Mouse (Mus musculus): ENCODE measurements around the gene Btbd2.

The Btbd2 gene

GRCm38 (mm10) chr10:80682003-80682402 is 25.1 kb upstream of the Btbd2 start:
- Histone ChIP-seq H3K27me3 (ENCODE audit: insufficient read depth, low read length) (no peaks in the 10 kb centered on the region), H3K4me1 (replicated peaks; ENCODE audit: low read depth, low read length) (peaks cover 41% of the 10 kb centered on the region), H3K9me3 (ENCODE audit: low read length) (no peaks in the 10 kb centered on the region), H3K36me3 (ENCODE audit: insufficient read depth, low read length) (peaks cover 32% of the 10 kb centered on the region), H3K4me3 (replicated peaks; ENCODE audit: low read length) (no peak overlapping the region)
- TF ChIP-seq POU5F1 (IDR thresholded peaks at IDR 0.05; ENCODE audit: borderline replicate concordance, low read length) (no peak), NANOG (IDR thresholded peaks at IDR 0.05; ENCODE audit: borderline replicate concordance, low read length) (no peak)

DNA sequence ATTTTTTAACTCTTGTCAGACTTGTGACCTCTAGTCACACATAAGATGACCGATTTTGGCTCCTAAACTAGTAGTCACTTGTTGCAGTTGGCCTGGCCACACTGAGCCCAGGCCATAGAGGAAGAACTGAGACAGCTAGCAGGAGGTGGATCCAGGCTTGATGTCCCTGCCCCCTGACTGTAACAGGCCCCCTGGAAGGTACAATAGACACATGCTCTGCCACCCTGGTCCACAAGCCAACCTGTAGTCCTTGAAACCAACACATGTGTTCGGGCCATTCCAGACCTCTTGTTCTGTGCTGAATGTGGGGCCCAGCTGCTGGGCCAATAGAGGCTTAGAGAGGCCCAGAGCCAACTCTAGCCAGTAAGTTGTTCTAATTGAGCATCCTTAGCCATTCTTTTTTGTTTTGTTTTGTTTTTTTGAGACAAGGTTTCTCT is 23.4 kb upstream of the Btbd2 start:
- H3K27me3 ChIP-seq (ENCODE audit: insufficient read depth, low read length): no peaks in the 10 kb centered on the region

GRCm38 (mm10) chr10:80679556-80680259 is 22.8 kb upstream of the Btbd2 start:
- TF ChIP-seq POU5F1 (IDR thresholded peaks at IDR 0.05; ENCODE audit: borderline replicate concordance, low read length) (no peak), NANOG (IDR thresholded peaks at IDR 0.05; ENCODE audit: borderline replicate concordance, low read length) (no peak), CTCF (conservative IDR thresholded peaks at IDR 0.05; ENCODE audit: low read length) (no peak)
- H3K9me3 ChIP-seq (ENCODE audit: low read length): no peaks in the 10 kb centered on the region
- H3K27me3 ChIP-seq (ENCODE audit: insufficient read depth, low read length): no peaks in the 10 kb centered on the region
- 0 out of 2 replicates have a peak overlapping the region, but pooled peaks have one; percentile 27 for H3K4me3 ChIP-seq (replicated peaks; ENCODE audit: low read length)
- peaks cover 49% of the 10 kb centered on the region for H3K4me1 ChIP-seq (replicated peaks; ENCODE audit: low read depth, low read length)
- H3K36me3 ChIP-seq (ENCODE audit: insufficient read depth, low read length): peaks cover 13% of the 10 kb centered on the region

More for the DNA sequence above, 23.4 kb upstream of the Btbd2 start:
- H3K4me3 ChIP-seq (replicated peaks; ENCODE audit: low read length): no peak overlapping the region
- H3K4me1 ChIP-seq (replicated peaks; ENCODE audit: low read depth, low read length): peaks cover 48% of the 10 kb centered on the region
- TF ChIP-seq CTCF (conservative IDR thresholded peaks at IDR 0.05; ENCODE audit: low read length) (no peak), NANOG (IDR thresholded peaks at IDR 0.05; ENCODE audit: borderline replicate concordance, low read length) (no peak), POU5F1 (IDR thresholded peaks at IDR 0.05; ENCODE audit: borderline replicate concordance, low read length) (no peak)
- H3K36me3 ChIP-seq (ENCODE audit: insufficient read depth, low read length): peaks cover 15% of the 10 kb centered on the region
- no peaks in the 10 kb centered on the region for H3K9me3 ChIP-seq (ENCODE audit: low read length)

DNA sequence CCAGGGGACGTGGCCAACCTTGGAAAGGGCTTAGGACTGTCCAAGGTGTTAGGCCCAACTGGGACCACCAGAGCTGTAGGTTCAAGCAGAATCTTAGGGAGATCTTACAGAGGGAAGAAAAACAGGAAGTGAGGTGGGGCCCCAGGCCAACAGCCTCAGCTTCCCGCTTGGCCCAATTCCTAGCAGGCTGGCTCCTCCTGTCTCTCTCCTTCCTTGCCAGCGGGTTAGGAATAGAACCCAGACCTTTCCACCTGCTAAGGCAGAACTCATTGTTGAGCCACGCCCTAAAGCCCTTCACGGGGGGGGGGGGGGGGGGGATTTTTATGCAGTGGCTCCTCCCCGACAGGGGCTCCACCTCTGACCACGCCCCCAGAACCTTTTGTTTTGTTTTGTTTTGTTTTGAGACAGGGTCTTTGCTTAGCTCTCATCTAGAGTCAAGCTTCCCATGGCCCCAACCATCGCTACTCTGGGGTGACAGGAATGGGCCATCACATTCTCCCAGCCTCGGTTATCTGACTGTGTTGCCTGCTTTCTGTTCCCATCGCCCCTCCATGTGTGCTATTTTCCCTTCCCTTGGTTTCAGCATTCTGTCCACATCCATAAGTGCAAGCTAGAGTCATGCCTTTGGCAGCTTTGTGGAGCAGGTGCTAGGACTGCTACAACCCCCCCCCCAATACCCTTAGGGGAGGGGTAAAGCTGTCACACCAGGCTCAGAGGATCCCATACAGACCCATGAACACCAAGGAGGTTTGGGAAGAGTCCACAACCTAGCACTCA is 21.9 kb upstream of the Btbd2 start:
- H3K27me3 ChIP-seq (ENCODE audit: insufficient read depth, low read length): no peaks in the 10 kb centered on the region
- no peak for TF ChIP-seq POU5F1 (IDR thresholded peaks at IDR 0.05; ENCODE audit: borderline replicate concordance, low read length)
- no peak for TF ChIP-seq NANOG (IDR thresholded peaks at IDR 0.05; ENCODE audit: borderline replicate concordance, low read length)
- no peak for TF ChIP-seq CTCF (conservative IDR thresholded peaks at IDR 0.05; ENCODE audit: low read length)
- no peaks in the 10 kb centered on the region for H3K9me3 ChIP-seq (ENCODE audit: low read length)
- H3K4me3 ChIP-seq (replicated peaks; ENCODE audit: low read length): peak overlapping the region; percentile 85
- peaks cover 56% of the 10 kb centered on the region for H3K4me1 ChIP-seq (replicated peaks; ENCODE audit: low read depth, low read length)
- H3K36me3 ChIP-seq (ENCODE audit: insufficient read depth, low read length): peaks cover 22% of the 10 kb centered on the region

DNA sequence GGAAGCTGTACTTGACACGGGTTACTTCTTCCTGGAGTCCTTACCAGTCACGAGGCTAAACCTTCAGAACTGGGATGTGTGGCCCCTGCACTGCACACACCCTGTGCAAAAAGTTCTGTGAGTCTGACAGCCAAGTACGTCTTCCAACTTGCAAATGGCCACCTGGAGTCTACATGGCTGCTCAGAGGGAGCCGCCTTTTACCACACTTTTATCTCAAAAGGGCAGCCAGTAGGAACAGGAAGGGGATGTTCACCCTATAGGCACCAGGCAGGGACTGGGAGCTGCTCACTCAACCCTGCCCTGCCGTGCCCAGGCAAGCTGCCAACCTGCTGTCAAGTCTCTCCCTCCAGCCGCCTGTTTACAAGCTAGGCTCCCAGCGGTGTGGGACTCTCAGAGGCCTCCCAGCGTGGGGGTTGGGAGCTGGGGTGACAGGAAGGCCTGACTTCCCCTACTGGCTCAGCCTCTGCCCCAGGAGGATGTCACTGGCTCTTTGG is 21.1 kb upstream of the Btbd2 start, which contains the start of gene Mknk2:
Gene Mknk2, minus strand, starts transcription at position 171 of the 495 bp plus-strand sequence.
- Histone ChIP-seq H3K9me3 (ENCODE audit: low read length) (no peaks in the 10 kb centered on the region), H3K4me1 (replicated peaks; ENCODE audit: low read depth, low read length) (peaks cover 64% of the 10 kb centered on the region), H3K4me3 (replicated peaks; ENCODE audit: low read length) (peak within 1 kb of the TSS; percentile 85), H3K27me3 (ENCODE audit: insufficient read depth, low read length) (no peaks in the 10 kb centered on the region), H3K36me3 (ENCODE audit: insufficient read depth, low read length) (peaks cover 23% of the 10 kb centered on the region)
- TF ChIP-seq POU5F1 (IDR thresholded peaks at IDR 0.05; ENCODE audit: borderline replicate concordance, low read length): no peak
- TF ChIP-seq CTCF (conservative IDR thresholded peaks at IDR 0.05; ENCODE audit: low read length): no peak
- no peak for TF ChIP-seq NANOG (IDR thresholded peaks at IDR 0.05; ENCODE audit: borderline replicate concordance, low read length)

- H3K4me1 ChIP-seq (replicated peaks; ENCODE audit: low read depth, low read length): peaks cover 70% of the 10 kb centered on the region
- TF ChIP-seq CTCF (conservative IDR thresholded peaks at IDR 0.05; ENCODE audit: low read length): no peak
- TF ChIP-seq NANOG (IDR thresholded peaks at IDR 0.05; ENCODE audit: borderline replicate concordance, low read length): no peak
- no peak for TF ChIP-seq POU5F1 (IDR thresholded peaks at IDR 0.05; ENCODE audit: borderline replicate concordance, low read length)
- no peaks in the 10 kb centered on the region for H3K27me3 ChIP-seq (ENCODE audit: insufficient read depth, low read length)
- H3K9me3 ChIP-seq (ENCODE audit: low read length): no peaks in the 10 kb centered on the region
- peak overlapping the region; percentile 85 for H3K4me3 ChIP-seq (replicated peaks; ENCODE audit: low read length)
- peaks cover 28% of the 10 kb centered on the region for H3K36me3 ChIP-seq (ENCODE audit: insufficient read depth, low read length)
Measured at GRCm38 (mm10) chr10:80677128-80677875, 20.4 kb upstream of the Btbd2 start.

DNA sequence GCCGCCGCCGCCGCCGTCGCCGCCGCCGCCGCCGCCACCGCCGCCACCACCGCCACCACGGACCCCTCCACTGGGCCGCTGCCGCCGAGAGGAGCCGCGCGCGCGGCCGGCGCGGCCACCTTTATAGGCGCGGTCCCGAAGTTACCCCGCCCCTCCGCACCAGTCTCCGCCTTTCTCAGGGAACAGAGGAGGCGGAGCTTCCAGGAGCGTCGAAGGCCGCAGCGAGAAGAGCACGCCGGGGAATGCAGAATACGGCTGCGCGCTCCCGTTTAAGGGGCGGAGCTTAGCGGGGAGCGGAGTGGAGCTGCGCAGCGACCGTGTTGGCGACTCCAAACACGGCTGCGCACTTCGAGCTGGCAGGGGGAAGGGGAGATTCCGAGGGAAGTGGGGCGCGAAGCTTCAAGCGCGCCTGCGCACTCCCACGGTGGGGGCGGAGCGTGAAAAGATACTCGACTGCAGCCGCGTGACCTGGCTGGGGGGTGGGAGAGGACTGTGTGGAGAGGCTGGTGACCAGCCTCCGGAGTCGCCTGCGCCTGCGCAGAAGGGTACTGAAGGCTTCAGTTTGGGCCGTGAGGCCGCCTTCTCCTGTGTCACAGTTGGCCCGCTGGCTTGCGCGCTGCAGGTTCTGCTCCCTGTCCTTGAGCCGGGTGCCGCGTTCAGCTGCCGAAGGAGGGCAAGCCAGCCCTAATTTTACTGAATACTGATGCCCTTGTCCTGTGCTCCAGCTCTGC is 19.5 kb upstream of the Btbd2 start:
- peak overlapping the region; percentile 87 for H3K4me3 ChIP-seq (replicated peaks; ENCODE audit: low read length)
- peaks cover 37% of the 10 kb centered on the region for H3K36me3 ChIP-seq (ENCODE audit: insufficient read depth, low read length)
- no peaks in the 10 kb centered on the region for H3K9me3 ChIP-seq (ENCODE audit: low read length)
- no peak for TF ChIP-seq NANOG (IDR thresholded peaks at IDR 0.05; ENCODE audit: borderline replicate concordance, low read length)
- TF ChIP-seq CTCF (conservative IDR thresholded peaks at IDR 0.05; ENCODE audit: low read length): no peak
- no peak for TF ChIP-seq POU5F1 (IDR thresholded peaks at IDR 0.05; ENCODE audit: borderline replicate concordance, low read length)
- H3K4me1 ChIP-seq (replicated peaks; ENCODE audit: low read depth, low read length): peaks cover 74% of the 10 kb centered on the region
- no peaks in the 10 kb centered on the region for H3K27me3 ChIP-seq (ENCODE audit: insufficient read depth, low read length)

Measured in E14TG2a.4 (cell line).